Mouse (Mus musculus): ENCODE measurements around the gene Celf5. TPM values are rescaled to one million over a fixed set of nuclear protein-coding genes. Genes with fewer than 3 reads are reported as not detected.
"Not testable (repeated sequence)": the region's sequence is repeated elsewhere in the genome, so short reads cannot be mapped to it uniquely, and the experiment has no call there.

Gene Celf5
- polyA plus RNA-seq, 1 experiment, result 57.3 TPM

DNA sequence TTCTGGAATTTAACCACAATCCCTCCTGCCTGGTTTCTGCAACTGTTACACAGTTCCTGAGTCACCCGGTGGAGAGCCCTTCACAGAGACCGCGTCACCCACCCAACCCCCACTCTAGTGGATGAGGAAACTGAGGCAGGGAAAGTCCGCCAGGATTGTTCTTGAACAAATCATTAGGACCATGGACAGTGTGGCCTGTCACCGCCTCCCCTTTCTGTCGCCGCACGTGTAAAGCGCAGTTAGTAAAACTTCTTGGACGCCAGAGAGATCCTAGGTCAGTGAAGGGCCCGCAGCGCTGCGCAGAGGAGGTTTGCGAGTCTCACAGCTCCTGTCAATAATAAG is 29.6 kb downstream of the Celf5 start:
- H3K27ac ChIP-seq (ENCODE audit: insufficient read depth, low read length), result no peak overlapping the region
- no peaks in the 10 kb centered on the region; the same call in 1 of the 2 replicates for H3K27me3 ChIP-seq (ENCODE audit: control insufficient read depth, insufficient read depth, low read length)
- no peak for TF ChIP-seq POLR2A (IDR thresholded peaks at IDR 0.05; ENCODE audit: borderline replicate concordance, insufficient read depth, low read length)
- TF ChIP-seq CTCF (IDR thresholded peaks at IDR 0.05; ENCODE audit: borderline replicate concordance, insufficient read depth, low read depth, low read length), result no peak
- WGBS, result 14% methylated on average over 14 of the region's 14 CpGs
- H3K4me1 ChIP-seq (ENCODE audit: control insufficient read depth, insufficient read depth, low read length), result no peaks in the 10 kb centered on the region
- DNase-seq, result no peak
- no peak overlapping the region for H3K4me3 ChIP-seq (replicated peaks; ENCODE audit: insufficient read depth, low read depth, low read length)

DNA sequence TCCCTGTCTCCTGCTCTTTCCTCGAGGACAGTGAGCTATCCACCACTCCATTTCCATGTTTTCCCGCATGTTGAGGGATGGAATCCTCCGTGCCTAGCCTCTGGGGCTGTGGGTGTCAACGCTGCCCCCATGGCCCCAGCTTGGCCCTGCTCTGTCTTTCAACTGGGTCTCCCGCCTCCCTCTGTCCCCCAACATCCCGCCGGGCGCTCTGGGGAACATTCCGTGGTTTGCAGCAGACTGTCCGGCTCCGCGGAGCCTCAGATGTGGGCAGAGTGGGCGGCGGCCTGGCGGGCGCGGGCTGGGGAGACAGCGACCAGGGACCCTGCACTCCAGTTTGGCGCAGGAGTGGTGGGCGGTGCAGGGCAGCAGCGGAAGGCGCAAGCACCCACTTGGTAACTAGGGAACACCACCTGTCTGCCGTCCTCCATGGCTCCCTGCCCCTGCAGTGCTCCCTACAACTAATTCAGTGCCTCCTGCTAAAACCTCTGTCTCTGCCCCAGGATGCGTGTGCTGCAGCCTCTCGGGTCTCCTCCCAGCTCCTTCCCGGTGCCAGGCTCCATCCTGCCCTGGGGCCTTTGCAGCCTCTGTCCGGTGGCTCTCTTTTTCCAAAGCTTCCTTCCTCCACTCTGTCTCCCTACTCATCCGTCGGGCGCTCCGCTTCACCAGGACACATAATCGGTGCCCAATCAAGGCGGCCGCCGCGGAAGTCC is 30.1 kb downstream of the Celf5 start:
- Histone ChIP-seq H3K27ac (ENCODE audit: insufficient read depth, low read length) (no peak overlapping the region), H3K4me3 (replicated peaks; ENCODE audit: insufficient read depth, low read depth, low read length) (no peak overlapping the region), H3K4me1 (ENCODE audit: control insufficient read depth, insufficient read depth, low read length) (no peaks in the 10 kb centered on the region), H3K27me3 (ENCODE audit: control insufficient read depth, insufficient read depth, low read length) (no peaks in the 10 kb centered on the region; the same call in 1 of the 2 replicates)
- TF ChIP-seq CTCF (IDR thresholded peaks at IDR 0.05; ENCODE audit: borderline replicate concordance, insufficient read depth, low read depth, low read length) (no peak), POLR2A (IDR thresholded peaks at IDR 0.05; ENCODE audit: borderline replicate concordance, insufficient read depth, low read length) (no peak)
- WGBS, result 7% methylated on average over 36 of the region's 36 CpGs
- DNase-seq, result no peak

DNA sequence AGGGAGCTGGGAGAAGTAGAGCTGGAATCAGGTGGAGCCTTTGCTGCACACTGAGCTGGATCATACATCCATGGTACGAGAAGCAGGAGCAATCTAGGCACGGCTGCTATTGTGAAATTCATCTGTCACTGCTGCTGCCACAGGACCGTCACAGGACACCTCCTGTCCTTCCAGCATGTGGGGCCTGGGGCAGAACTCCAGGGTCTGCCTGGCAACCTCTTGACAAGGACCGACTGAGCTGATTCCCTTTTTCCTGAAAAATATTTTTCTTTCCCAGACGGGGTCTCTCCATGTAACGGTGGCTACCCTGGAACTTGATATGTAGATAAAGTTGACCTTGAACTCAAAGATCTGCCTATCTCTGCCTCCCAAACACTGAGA is 31.2 kb downstream of the Celf5 start:
- WGBS, result 62% methylated on average over 6 of the region's 6 CpGs
- no peak overlapping the region for H3K4me3 ChIP-seq (replicated peaks; ENCODE audit: insufficient read depth, low read depth, low read length)
- TF ChIP-seq POLR2A (IDR thresholded peaks at IDR 0.05; ENCODE audit: borderline replicate concordance, insufficient read depth, low read length) (no peak), CTCF (IDR thresholded peaks at IDR 0.05; ENCODE audit: borderline replicate concordance, insufficient read depth, low read depth, low read length) (no peak)
- no peak overlapping the region for H3K27ac ChIP-seq (ENCODE audit: insufficient read depth, low read length)
- H3K4me1 ChIP-seq (ENCODE audit: control insufficient read depth, insufficient read depth, low read length), result no peaks in the 10 kb centered on the region
- no peaks in the 10 kb centered on the region; the same call in 1 of the 2 replicates for H3K27me3 ChIP-seq (ENCODE audit: control insufficient read depth, insufficient read depth, low read length)
- no peak for DNase-seq

DNA sequence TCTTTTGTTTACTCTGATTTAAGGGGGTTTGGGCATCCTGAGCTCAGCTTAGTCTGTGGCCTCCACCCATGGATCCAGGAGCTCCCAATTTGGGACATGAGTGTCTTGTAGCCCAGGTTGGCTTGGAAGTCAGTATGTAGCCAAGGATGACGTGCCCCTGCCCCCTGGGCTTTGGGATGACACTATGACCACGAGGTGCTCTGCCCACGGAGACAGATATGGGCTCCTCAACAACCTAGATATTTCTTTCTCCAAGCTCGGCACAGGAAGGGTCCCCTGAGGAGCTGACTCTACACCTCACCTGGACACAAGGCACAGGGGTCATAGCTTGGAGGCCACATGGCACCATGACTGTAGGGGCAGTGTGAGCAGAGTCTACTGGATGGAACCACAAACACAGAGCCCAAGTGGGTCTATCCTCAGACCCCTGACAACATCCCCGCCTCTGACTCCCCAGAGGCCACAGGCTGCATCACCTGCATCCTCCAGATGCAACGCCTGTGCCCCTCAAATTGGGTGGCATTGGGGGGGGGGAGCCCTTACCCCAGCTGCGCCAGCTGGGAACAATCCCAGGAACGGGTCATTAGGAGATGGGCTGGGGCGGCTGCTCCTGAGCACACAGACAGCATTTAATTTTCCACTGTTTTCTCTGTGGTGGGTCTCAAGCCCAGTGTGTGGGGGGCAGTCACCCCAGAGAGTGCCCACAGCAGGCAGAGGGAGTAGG is 31.7 kb downstream of the Celf5 start:
- TF ChIP-seq POLR2A (IDR thresholded peaks at IDR 0.05; ENCODE audit: borderline replicate concordance, insufficient read depth, low read length) (no peak), CTCF (IDR thresholded peaks at IDR 0.05; ENCODE audit: borderline replicate concordance, insufficient read depth, low read depth, low read length) (no peak)
- no peak for DNase-seq
- 48% methylated on average over 9 of the region's 9 CpGs for WGBS
- Histone ChIP-seq H3K4me1 (ENCODE audit: control insufficient read depth, insufficient read depth, low read length) (no peaks in the 10 kb centered on the region), H3K4me3 (replicated peaks; ENCODE audit: insufficient read depth, low read depth, low read length) (no peak overlapping the region), H3K27me3 (ENCODE audit: control insufficient read depth, insufficient read depth, low read length) (no peaks in the 10 kb centered on the region; the same call in 1 of the 2 replicates), H3K27ac (ENCODE audit: insufficient read depth, low read length) (no peak overlapping the region)

DNA sequence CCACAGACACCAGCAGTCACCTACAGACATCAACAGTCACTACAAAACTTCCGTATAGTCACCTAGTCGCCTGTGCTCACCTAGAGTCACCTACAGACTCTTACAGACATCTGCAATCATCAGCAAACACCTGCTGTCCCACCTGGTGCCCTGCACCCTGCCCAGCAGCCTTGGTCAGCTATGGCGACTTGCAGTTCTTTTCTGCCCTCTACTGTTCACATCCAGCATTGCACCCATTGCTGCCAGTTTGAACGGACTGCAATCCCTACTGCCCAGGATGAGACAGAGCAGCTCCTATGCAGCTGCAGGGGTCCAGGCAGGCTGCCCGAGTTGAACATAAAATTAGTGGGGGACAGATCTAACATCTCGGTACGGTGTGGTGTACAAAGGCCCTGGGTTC is 32.4 kb downstream of the Celf5 start:
- 1% methylated on average over 7 of the region's 7 CpGs for WGBS
- no peaks in the 10 kb centered on the region; the same call in 1 of the 2 replicates for H3K27me3 ChIP-seq (ENCODE audit: control insufficient read depth, insufficient read depth, low read length)
- H3K4me1 ChIP-seq (ENCODE audit: control insufficient read depth, insufficient read depth, low read length), result no peaks in the 10 kb centered on the region
- TF ChIP-seq CTCF (IDR thresholded peaks at IDR 0.05; ENCODE audit: borderline replicate concordance, insufficient read depth, low read depth, low read length), result peak; percentile 100
- no peak for TF ChIP-seq POLR2A (IDR thresholded peaks at IDR 0.05; ENCODE audit: borderline replicate concordance, insufficient read depth, low read length)
- no peak overlapping the region for H3K27ac ChIP-seq (ENCODE audit: insufficient read depth, low read length)
- peak; percentile 80 to 87 for DNase-seq
- H3K4me3 ChIP-seq (replicated peaks; ENCODE audit: insufficient read depth, low read depth, low read length), result no peak overlapping the region

DNA sequence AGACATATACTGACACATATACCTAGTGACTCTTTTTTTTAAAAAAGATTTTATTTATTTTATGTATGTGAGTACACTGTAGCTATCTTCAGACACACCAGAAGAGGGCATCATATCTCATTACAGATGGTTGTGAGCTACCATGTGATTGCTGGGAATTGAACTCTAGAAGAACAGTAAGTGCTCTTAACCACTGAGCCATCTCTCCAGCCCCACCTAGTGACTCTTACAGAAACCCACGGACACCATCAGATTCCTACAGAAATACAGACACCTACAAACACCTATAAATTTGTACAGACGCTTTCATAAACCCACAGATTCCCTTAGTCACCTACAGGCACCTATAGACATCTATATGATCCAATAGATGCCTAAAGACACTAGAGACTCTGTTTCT is 37.0 kb downstream of the Celf5 start:
- not testable (repeated sequence) for H3K27me3 ChIP-seq (ENCODE audit: control insufficient read depth, insufficient read depth, low read length); H3K4me1 ChIP-seq (ENCODE audit: control insufficient read depth, insufficient read depth, low read length); H3K4me3 ChIP-seq (replicated peaks; ENCODE audit: insufficient read depth, low read depth, low read length); H3K27ac ChIP-seq (ENCODE audit: insufficient read depth, low read length)
- DNase-seq, result peak in 1 of 2 experiments; percentile 8
- WGBS, result 36% methylated on average over 2 of the region's 2 CpGs

DNA sequence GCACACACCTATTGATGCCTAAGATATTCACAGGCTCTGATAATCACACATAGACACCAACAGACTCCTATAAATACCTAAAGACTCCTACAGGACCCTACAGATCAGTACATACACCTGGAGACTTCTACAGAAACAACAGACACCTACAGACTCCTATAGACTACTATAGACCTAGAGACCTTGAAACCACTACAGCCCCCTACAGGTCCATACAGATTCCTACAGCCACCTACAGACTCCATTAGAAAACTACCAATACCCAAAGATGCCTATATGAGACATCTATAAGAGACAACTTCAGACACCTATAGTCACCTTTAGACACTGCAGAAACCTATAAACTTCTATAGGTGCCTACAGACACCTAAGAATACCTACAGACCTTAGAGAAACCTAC is 41.5 kb downstream of the Celf5 start:
- Histone ChIP-seq H3K27me3 (ENCODE audit: control insufficient read depth, insufficient read depth, low read length) (no peaks in the 10 kb centered on the region; the same call in 1 of the 2 replicates), H3K4me3 (replicated peaks; ENCODE audit: insufficient read depth, low read depth, low read length) (no peak overlapping the region), H3K27ac (ENCODE audit: insufficient read depth, low read length) (no peak overlapping the region), H3K4me1 (ENCODE audit: control insufficient read depth, insufficient read depth, low read length) (peaks cover under 1% of the 10 kb centered on the region; the same call in 1 of the 2 replicates)
- TF ChIP-seq CTCF (IDR thresholded peaks at IDR 0.05; ENCODE audit: borderline replicate concordance, insufficient read depth, low read depth, low read length) (no peak), POLR2A (IDR thresholded peaks at IDR 0.05; ENCODE audit: borderline replicate concordance, insufficient read depth, low read length) (no peak)
- DNase-seq, result peak in 1 of 2 experiments; percentile 30

DNA sequence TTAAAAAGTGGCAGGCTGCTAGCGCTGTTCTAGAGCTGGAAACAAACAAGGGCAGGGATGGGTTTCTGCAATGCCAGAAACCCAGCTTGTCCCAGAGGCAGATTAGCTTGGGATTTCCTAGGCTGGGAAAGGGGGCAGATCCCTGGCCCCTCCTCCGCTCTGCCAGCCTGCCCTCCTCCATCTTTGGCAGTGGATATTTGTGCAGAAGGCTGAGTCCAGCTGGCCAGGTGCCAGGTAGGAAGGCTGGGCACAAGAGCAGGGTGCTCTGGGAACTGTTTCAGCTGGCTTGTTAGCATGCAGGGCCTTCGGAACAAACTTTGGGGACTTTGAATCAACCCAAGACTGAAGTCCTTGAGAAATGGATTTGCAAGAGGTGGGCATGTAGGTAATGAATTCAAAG is 47.1 kb downstream of the Celf5 start:
- 2% methylated on average over 3 of the region's 3 CpGs for WGBS
- Histone ChIP-seq H3K4me1 (ENCODE audit: control insufficient read depth, insufficient read depth, low read length) (peaks cover 41% of the 10 kb centered on the region), H3K27me3 (ENCODE audit: control insufficient read depth, insufficient read depth, low read length) (no peaks in the 10 kb centered on the region), H3K27ac (ENCODE audit: insufficient read depth, low read length) (peak overlapping the region; percentile 54), H3K4me3 (replicated peaks; ENCODE audit: insufficient read depth, low read depth, low read length) (no peak overlapping the region)
- peak; percentile 85 to 90 for DNase-seq
- no peak for TF ChIP-seq POLR2A (IDR thresholded peaks at IDR 0.05; ENCODE audit: borderline replicate concordance, insufficient read depth, low read length)
- no peak for TF ChIP-seq CTCF (IDR thresholded peaks at IDR 0.05; ENCODE audit: borderline replicate concordance, insufficient read depth, low read depth, low read length)

Measured in cerebellum, adult 2 months (tissue).